ENCODE assay signal across 9 mouse cellular contexts in the genomic region with DNA sequence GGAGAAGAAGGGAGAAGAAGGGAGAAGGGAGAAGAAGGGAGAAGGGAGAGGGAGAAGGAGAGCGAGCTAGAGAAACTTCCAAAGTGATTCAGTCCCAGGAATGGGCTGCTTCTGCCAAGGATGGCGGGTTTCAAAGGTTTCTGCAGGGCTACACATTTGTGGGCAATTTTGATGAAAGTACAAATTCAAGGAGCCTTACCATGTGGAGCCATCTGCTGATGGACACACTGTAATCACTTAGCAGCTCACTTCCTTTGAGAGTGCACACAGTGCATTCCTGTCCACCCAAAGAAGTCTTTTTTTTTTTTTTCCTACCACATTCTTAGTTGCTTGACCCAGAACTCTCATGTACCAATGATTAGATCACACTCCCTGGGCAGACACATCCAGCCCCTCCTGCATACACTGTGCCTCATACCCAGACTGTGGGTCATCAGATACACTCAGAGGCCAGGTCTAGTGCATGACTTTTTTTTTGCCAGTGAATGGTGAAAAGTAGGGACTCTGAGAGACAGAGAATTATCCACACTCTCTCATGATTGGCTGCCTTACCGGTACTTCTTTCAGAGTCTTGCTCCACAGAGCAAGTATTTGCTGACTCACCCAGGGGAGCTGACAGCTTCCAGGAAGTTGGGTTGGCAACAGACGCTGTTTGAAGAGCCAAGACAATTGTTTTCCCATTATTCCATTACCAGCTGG. TPM values are rescaled to one million over a fixed set of nuclear protein-coding genes. Genes with fewer than 3 reads are reported as not detected.
DNase-seq lines count a peak whose midpoint lies in the region; ATAC-seq and TF ChIP-seq lines count a peak whose summit lies in the region.
"Had no signal": no experiment of that assay in that cellular context is flagged by ENCODE, and none has a peak within 500 bp of the region (broad histone marks: within the 10 kb centered on the region; RNA-seq: fewer than 3 reads in every experiment).

No protein-coding gene starts in this region.

- in situ Hi-C loops in ES-E14 (cut with MboI; ENCODE audit: low sequenced_read_pairs in 2 of 2, unreplicated experiment in 2 of 2) = no loop called here

- no peaks in the 10 kb centered on the region for H3K4me1 ChIP-seq in forebrain, postnatal 0 days (ENCODE audit: insufficient read depth)
- peaks cover 4% of the 10 kb centered on the region; the same call in 1 of the 2 replicates for H3K4me1 ChIP-seq in forebrain, embryonic 10.5 days
- H3K4me1 ChIP-seq in ES-E14 (ENCODE audit: control insufficient read depth in 2 of 2, insufficient read depth in 2 of 2, low read length in 2 of 2, poor library complexity in 1 of 2) = peaks cover 0 to 3% of the 10 kb centered on the region in 2 experiments; a peak in 1 of 4 replicates
- no peaks in the 10 kb centered on the region for H3K4me1 ChIP-seq in kidney, postnatal 0 days (replicated peaks; ENCODE audit: insufficient read depth, low read length)
- no peaks in the 10 kb centered on the region for H3K4me1 ChIP-seq in thymus, adult 2 months (replicated peaks; ENCODE audit: control insufficient read depth, insufficient read depth, low read length)

- no peaks in the 10 kb centered on the region for H3K9me3 ChIP-seq in forebrain, postnatal 0 days (ENCODE audit: low read length)
- no peaks in the 10 kb centered on the region for H3K9me3 ChIP-seq in forebrain, embryonic 10.5 days
- no peaks in the 10 kb centered on the region for H3K9me3 ChIP-seq in ES-E14 (ENCODE audit: control insufficient read depth, insufficient read depth, low read depth, low read length)
- H3K9me3 ChIP-seq in kidney, postnatal 0 days (replicated peaks; ENCODE audit: low read length) = no peaks in the 10 kb centered on the region

- H3K27me3 ChIP-seq in forebrain, postnatal 0 days (ENCODE audit: insufficient read depth, low read length) = no peaks in the 10 kb centered on the region
- 0 out of 2 replicates have a peak, but pooled peaks cover under 1% of the 10 kb centered on the region for H3K27me3 ChIP-seq in forebrain, embryonic 10.5 days (ENCODE audit: poor library complexity, severe bottlenecking)
- no peaks in the 10 kb centered on the region for H3K27me3 ChIP-seq in kidney, postnatal 0 days (ENCODE audit: insufficient read depth, low read length)
- H3K27me3 ChIP-seq in thymus, adult 2 months (ENCODE audit: control insufficient read depth, insufficient read depth, low read length) = no peaks in the 10 kb centered on the region

- H3K9ac ChIP-seq in forebrain, postnatal 0 days = no peak overlapping the region
- no peak overlapping the region for H3K9ac ChIP-seq in ES-E14 (ENCODE audit: insufficient read depth, low read depth, low read length, poor library complexity, severe bottlenecking)
- H3K9ac ChIP-seq in kidney, postnatal 0 days (ENCODE audit: low read depth, low read length) = no peak overlapping the region

- DNase-seq in forebrain, postnatal 0 days = peak; percentile 16
- no peak for DNase-seq in forebrain, embryonic 10.5 days (ENCODE audit: extremely low spot score, low spot score)
- no peak for DNase-seq in ES-E14 (ENCODE audit: low read depth, low spot score)
- peak; percentile 20 for DNase-seq in gastrocnemius, postnatal 10 days
- peak; percentile 50 for DNase-seq in kidney, postnatal 0 days (ENCODE audit: low spot score)
- DNase-seq in ovary, postnatal 14 days (ENCODE audit: low spot score) = peak; percentile 9
- DNase-seq in spleen, postnatal 4 days (ENCODE audit: low spot score in 2 of 2) = no peak
- DNase-seq in thymus, adult 2 months = no peak

- no peak for TF ChIP-seq POLR2A in thymus, adult 2 months (IDR thresholded peaks at IDR 0.05; ENCODE audit: control insufficient read depth, extremely low read depth, insufficient read depth, low read length, poor library complexity)

- no peak for TF ChIP-seq CTCF in forebrain, postnatal 0 days (IDR thresholded peaks at IDR 0.05; ENCODE audit: low read depth)
- peak; percentile 35 for TF ChIP-seq CTCF in kidney, postnatal 0 days (IDR thresholded peaks at IDR 0.05; ENCODE audit: low read depth)
- no peak for TF ChIP-seq CTCF in thymus, adult 2 months (IDR thresholded peaks at IDR 0.05; ENCODE audit: borderline replicate concordance, control insufficient read depth, extremely low read depth, insufficient read depth, low read length, poor library complexity)

- 61% methylated on average over 4 of the region's 4 CpGs for WGBS in forebrain, postnatal 0 days
- whole genome bisulfite sequencing in forebrain, embryonic 10.5 days = 65% methylated on average over 4 of the region's 4 CpGs
- WGBS in kidney, postnatal 0 days = 51% methylated on average over 4 of the region's 4 CpGs
- 46% methylated on average over 4 of the region's 4 CpGs for WGBS in thymus, adult 2 months

- H3K4me3 ChIP-seq in forebrain, postnatal 0 days (ENCODE audit: low read depth, low read length) = no peak overlapping the region
- H3K4me3 ChIP-seq in forebrain, embryonic 10.5 days = no peak overlapping the region
- no peak overlapping the region for H3K4me3 ChIP-seq in ES-E14 (ENCODE audit: insufficient read depth in 1 of 2, low read depth in 1 of 2, low read length in 2 of 2, poor library complexity in 1 of 2, severe bottlenecking in 1 of 2)
- H3K4me3 ChIP-seq in kidney, postnatal 0 days (replicated peaks; ENCODE audit: low read depth, low read length) = no peak overlapping the region
- no peak overlapping the region for H3K4me3 ChIP-seq in thymus, adult 2 months (ENCODE audit: control insufficient read depth, insufficient read depth, low read length)
- H3K4me3 ChIP-seq: erythroblast, embryonic 14.5 days had no signal

- no peak for ATAC-seq in forebrain, postnatal 0 days
- 0 out of 2 replicates have a peak, but pooled peaks have one; percentile 21 for ATAC-seq in kidney, postnatal 0 days (replicated peaks; ENCODE audit: low FRiP score, low read depth)

- H3K4me2 ChIP-seq in forebrain, postnatal 0 days (ENCODE audit: low read depth) = no peak overlapping the region
- no peak overlapping the region for H3K4me2 ChIP-seq in kidney, postnatal 0 days (ENCODE audit: low read length)

- H3K36me3 ChIP-seq in forebrain, postnatal 0 days (ENCODE audit: insufficient read depth) = no peaks in the 10 kb centered on the region
- no peaks in the 10 kb centered on the region for H3K36me3 ChIP-seq in forebrain, embryonic 10.5 days (replicated peaks)
- no peaks in the 10 kb centered on the region for H3K36me3 ChIP-seq in ES-E14 (ENCODE audit: control insufficient read depth, insufficient read depth, low read length, poor library complexity, severe bottlenecking)
- no peaks in the 10 kb centered on the region for H3K36me3 ChIP-seq in kidney, postnatal 0 days (ENCODE audit: insufficient read depth, low read length)
- H3K36me3 ChIP-seq in thymus, adult 2 months (ENCODE audit: control insufficient read depth, insufficient read depth, low read length) = no peaks in the 10 kb centered on the region

- H3K27ac ChIP-seq in forebrain, postnatal 0 days (ENCODE audit: low read depth, low read length) = no peak overlapping the region
- no peak overlapping the region for H3K27ac ChIP-seq in forebrain, embryonic 10.5 days
- H3K27ac ChIP-seq in ES-E14 (ENCODE audit: insufficient read depth, low read depth, low read length, poor library complexity, severe bottlenecking) = no peak overlapping the region
- H3K27ac ChIP-seq in kidney, postnatal 0 days = no peak overlapping the region
- H3K27ac ChIP-seq in thymus, adult 2 months (ENCODE audit: control insufficient read depth, insufficient read depth, low read length) = no peak overlapping the region

TF ChIP-seq in ES-E14, 5 proteins besides CTCF, POLR2A, EP300 and RAD21:
- peak; percentile 66 for TF ChIP-seq MAFK (IDR thresholded peaks at IDR 0.05; ENCODE audit: insufficient read depth, low read depth, low read length)
- TF ChIP-seq HCFC1 (IDR thresholded peaks at IDR 0.05; ENCODE audit: borderline replicate concordance, insufficient read depth, low read length) = no peak
- TF ChIP-seq ZNF384 (IDR thresholded peaks at IDR 0.05; ENCODE audit: low read depth, low read length) = peak; percentile 79
- TF ChIP-seq ZC3H11A (IDR thresholded peaks at IDR 0.05; ENCODE audit: borderline replicate concordance, low read depth, low read length) = no peak
- TF ChIP-seq CHD2 (IDR thresholded peaks at IDR 0.05; ENCODE audit: low read depth, low read length) = no peak

RNA-seq across cellular contexts. Expression of gene Adam12, which starts 29.2 kb away (rescaled TPM):
- total RNA-seq in forebrain, postnatal 0 days (2014; rRNA removed) = 13.3 and 14.2 TPM in 2 replicates
- polyA plus RNA-seq in forebrain, postnatal 0 days (2015; fragmentation: Nextera tagmentation; extraction: Ambion mirVana) = 1.9 and 2.1 TPM in 2 replicates
- 0.93 and 1.1 TPM in 2 replicates for polyA plus RNA-seq in forebrain, embryonic 10.5 days (2016; fragmentation: Nextera tagmentation; extraction: Ambion mirVana)
- total RNA-seq in ES-E14 (2012; rRNA removed) = 2.1 and 3.9 TPM in 2 replicates
- total RNA-seq in gastrocnemius, postnatal 10 days (2021) = 10 to 100 TPM; 12.7 to 22.1 TPM
- 2.6 and 2.8 TPM in 2 replicates for polyA plus RNA-seq in kidney, postnatal 0 days (2015; fragmentation: Nextera tagmentation; extraction: Ambion mirVana)
- 28.4 and 29.0 TPM in 2 replicates for polyA plus RNA-seq in thymus, adult 2 months (2012; rRNA removed)

Comparison
In these comparisons a context has a peak if more than half of its experiments do, and no peak if none do; other contexts are left out.
1. DNase-seq: peak in forebrain, postnatal 0 days (single experiment), gastrocnemius, postnatal 10 days (single experiment), kidney, postnatal 0 days (single experiment) and ovary, postnatal 14 days (single experiment); none in forebrain, embryonic 10.5 days (single experiment), ES-E14 (single experiment), spleen, postnatal 4 days (0 of 2) and thymus, adult 2 months (single experiment).